Mouse (Mus musculus) brain, adult 2 months (tissue): ENCODE measurements at regions not wholly inside any gene's neighbourhood (a gene's known extent, or its start where the extent isn't known, plus 50 kb on each side); places are given as distances from the start of the nearest gene placed in this dataset.
A peak's percentile ranks its signal among the peaks of the same experiment; 100 is the strongest.

Source experiments
- DNase-seq: peaks from one replicate; pipeline ENCODE4 v3.0.0; 2011; ENCODE audit warnings: low read depth, low spot score

DNA sequence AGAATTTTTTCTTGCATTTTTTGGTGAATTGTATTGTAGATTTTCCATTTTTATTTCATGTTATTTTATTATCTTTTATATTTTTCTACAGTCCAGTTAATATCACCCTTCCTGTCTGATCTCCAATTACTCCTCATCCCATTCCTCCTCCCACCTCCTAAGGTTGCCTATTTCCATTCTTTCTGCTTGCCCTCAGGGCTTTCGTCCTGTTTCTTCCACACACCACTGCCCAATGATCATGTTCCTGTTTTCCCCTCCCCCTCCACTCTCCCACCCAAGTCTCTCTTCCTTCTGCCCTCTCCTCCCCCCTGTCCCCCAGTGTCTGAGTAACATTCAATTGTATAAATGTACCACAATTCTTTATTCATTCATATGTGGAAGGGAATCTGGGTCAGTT, 573.6 kb upstream of the Ptprd start:
- no peak for DNase-seq

DNA sequence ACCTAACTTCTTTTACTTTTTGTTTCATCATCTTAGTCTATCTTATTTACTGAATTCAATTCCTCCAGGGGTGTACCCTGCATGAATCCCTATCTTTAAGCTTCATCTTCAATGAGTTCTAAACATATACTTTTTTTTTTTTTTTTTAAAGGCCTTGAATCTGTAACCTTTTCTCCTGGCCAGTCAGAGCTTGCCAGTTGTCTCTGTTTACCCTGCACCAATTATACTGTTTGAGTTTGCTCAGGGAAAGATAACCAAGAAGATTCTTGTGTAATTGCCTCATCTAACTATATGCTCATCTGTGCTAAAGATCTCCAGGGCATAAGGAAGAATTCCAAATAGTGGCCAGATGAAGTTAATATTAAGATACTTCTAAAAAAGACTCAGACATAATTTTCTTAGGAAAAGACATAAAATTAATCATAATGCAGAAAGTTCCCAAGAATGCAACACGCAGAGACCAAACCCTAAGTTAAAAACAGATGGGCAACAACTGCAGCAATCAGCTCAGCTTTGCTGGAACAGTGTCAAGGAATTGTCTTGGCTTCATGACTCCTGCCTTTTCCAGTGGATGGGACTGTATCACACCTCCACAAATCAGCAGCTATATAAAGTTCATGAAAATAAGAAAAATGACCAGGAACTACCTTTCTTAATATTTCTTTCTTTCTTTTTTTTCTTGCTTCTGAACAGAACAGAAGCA, 573.1 kb upstream of the Ptprd start:
- DNase-seq: no peak

DNA sequence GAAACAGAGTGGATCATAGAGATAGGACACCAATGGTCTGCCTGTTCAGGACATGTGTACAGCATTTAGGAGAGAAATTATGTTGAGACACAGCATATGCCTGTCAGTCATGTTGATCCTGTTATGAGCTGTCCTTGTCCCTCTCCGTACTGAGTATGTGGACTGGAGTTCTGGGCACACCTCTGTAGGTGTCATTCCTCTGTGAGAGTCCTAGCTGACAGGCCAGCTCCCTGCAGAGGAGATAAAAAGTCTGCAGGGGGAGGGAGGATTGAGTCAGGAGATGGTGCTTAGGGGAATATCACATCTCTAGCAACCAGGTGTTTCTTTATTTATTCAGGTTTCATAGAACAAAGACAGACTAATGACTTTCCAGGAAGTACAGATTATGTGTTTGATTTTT, 572.3 kb upstream of the Ptprd start:
- no peak for DNase-seq

DNA sequence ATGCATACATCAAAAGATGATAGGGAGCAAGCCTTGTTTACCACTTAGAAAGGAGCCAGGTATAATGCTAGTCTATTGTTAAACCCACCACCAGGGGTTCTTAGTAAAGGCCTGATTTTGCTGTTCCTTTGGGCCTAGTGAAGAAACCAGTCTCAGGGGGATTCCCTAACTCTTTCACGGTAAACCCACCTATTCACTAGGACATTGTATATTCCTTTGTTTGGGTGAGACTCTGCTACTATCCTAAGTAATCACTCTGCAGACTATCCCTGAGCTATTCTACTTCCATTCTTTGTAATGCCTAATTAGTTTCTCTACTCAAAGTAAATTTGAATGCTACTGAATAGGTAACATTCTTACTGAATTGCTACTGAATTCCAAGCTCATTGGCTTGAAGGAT, 571.0 kb upstream of the Ptprd start:
- DNase-seq: no peak

DNA sequence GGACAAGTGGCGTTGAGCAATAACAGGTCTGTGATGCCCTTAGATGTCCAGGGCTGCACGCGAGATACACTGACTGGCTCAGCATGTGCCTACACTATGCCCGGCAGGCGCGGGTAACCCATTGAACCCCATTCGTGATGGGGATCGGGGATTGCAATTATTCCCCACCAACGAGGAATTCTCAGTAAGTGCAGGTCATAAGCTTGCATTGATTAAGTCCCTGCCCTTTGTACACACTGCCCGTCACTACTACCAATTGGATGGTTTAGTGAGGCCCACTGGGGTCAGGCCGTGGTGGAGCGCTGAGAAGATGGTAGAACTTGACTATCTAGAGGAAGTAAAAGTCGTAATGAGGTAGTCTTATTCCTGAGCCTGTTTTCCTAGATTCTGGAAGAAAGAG, 562.1 kb upstream of the Ptprd start:
- no peak for DNase-seq

DNA sequence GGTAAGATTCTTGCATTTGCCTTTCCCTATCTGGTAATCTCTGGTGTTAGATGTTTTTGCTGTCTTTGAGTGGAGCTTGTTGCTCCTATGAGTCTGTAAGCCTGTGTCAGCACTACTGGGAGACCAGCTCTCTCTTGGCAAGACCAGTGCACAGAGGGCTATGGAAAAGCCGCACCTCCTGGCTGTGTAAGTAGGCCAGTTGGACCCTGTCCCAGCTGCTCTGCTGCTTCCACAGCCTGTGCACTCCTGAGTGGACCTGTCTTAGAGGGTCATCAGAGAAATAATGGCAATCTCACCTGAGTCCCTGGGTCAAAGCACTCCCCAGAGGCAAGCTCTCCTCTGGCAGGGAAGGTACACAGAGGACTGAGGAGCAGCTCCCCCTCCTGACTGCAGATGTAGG, 524.3 kb upstream of the Ptprd start:
- peak; percentile 7 for DNase-seq
